Mouse (Mus musculus): ENCODE data around the gene Sez6.

The Sez6 gene

DNA sequence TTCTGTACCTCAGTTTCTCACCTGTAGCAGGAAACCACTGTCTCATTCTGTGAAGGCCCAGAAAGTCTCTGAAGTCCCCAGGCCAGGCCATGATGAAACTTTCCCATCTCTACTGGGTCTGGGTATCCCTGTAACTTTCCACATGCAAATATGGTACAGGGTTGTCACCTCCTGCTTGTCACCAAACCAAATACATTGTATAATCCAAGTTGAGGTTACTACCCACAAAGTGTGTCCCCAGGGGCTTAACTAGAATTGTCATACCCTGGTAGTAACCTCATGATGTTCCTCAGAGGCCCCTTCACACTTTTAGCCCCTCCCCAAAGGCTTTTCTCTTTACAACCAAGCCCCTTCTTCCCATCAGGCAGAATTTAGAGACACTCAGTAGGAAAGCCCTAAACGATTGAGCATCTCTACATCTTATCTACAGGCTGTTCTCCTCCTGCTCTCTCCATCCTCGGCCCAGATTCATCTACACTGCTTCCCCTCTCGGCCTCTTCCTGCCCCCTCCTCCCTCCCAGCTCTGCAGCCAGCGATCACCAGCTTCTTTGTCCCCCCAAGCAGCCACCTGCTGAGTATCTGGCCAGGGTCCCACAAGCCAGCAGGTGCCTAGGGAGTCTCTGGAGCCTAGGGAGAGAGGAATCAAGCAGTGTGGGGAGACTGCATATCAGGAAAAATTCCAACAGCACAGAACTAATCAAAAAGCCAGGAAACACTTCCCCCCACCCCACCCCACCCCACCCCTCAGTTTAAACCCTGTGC is 7.2 kb downstream of the Sez6 start:
- ATAC-seq (ENCODE audit: insufficient number of reproducible peaks, low FRiP score, low TSS enrichment), result no peak

DNA sequence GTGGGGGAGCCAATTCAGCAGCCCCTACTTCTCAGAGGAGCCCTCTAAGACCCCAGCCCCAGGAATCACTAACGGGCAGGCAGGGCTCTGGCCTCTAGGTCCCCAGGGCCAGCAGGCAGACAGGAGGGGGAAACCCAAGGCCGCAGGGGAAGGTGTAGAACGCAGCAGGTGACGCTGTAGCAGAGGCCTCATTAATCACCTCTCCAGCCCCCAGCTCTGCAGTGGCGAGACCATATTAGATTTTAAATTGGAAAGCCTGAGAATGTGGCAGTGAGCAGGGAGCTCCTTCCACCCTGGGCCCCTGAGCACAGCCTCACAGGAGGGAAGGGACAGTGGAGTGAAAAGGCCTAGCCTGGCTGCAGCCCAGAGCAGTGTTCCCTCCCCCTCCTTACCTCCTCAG is 11.6 kb downstream of the Sez6 start:
- no peak for ATAC-seq (ENCODE audit: insufficient number of reproducible peaks, low FRiP score, low TSS enrichment)

DNA sequence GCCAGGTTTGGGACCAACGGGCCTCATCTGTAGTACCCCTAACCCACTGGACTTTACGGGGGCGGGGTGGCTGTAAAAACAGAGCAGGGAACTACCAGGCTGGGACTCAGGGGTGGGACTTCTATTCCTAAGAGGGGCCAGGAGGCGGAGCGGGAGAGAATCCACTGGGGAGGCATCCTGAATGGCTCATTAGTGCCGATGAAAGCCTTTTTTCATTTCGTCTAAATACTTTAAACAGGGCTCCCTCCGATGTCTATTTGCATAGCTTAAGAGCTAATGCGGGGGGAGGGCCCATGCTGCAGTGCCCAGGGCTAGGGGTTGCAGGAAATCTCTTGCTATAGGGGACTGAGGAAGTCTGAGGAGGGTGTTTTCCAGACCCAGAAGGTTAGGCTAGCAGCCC is 17.3 kb downstream of the Sez6 start:
- ATAC-seq (ENCODE audit: insufficient number of reproducible peaks, low FRiP score, low TSS enrichment), result no peak

DNA sequence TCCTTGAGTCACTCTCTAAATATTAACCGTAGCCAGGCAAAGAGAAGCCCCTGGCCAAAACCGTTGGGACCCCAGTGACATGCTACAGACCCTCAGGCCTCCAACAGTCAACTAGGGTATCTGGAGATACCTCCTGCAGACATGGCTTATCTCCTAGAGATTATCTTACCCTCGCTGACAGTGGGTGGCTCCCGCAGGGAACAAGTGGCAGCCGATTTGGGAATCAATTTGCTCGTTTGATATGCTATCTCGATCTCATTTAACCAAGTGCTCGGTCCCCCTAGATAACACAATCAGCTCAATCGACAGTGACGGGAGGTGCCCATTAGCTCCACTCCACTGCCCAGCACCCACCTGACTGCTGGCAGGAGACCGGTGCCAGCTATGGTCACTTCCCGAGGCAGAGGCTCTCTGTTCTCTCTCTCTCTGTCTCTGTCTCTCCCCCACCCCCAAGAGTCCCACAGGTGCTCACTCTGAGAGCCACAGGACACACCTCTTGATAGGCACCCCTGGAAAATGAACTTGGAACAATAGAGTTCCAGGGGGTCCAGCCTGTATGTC is 19.6 kb downstream of the Sez6 start:
- ATAC-seq (ENCODE audit: insufficient number of reproducible peaks, low FRiP score, low TSS enrichment), result no peak; the same call in 1 of the 2 replicates

DNA sequence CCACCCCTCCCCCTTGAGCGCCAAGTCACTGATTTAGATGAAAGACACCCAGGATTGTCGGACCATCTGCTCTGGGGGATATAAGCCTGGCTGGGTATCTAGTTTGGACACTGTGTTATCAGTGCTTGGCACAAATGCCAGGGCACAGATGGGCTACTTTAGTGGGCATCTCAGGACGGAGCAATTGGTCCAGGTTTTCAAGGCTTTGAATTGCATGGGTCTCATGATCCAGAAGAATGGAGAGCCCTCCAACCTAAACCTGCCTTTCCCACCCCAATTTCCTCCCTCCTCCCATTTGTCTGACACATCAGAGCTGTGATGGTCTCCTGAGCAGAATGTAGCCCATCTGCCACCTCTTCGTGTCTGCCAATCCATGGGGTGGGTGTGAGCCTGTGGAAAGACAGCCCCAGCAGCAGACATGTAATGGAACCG is 20.2 kb downstream of the Sez6 start:
- ATAC-seq (ENCODE audit: insufficient number of reproducible peaks, low FRiP score, low TSS enrichment), result peak; percentile 82; the same call in 1 of the 2 replicates

DNA sequence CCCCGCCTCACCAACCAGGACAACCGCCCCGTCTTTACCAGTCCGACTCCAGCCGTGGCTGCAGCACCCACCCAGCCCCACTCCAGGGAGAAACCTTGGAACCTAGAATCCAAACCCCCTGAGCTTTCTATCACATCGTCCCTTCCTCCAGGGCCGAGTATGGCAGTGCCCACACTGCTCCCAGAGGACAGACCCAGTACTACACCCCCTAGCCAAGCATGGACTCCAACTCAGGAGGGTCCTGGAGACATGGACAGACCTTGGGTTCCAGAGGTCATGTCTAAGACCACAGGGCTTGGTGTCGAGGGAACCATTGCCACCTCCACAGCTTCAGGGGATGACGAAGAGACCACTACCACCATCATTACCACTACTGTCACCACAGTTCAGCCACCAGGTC is 23.1 kb downstream of the Sez6 start:
- ATAC-seq (ENCODE audit: insufficient number of reproducible peaks, low FRiP score, low TSS enrichment), result no peak

DNA sequence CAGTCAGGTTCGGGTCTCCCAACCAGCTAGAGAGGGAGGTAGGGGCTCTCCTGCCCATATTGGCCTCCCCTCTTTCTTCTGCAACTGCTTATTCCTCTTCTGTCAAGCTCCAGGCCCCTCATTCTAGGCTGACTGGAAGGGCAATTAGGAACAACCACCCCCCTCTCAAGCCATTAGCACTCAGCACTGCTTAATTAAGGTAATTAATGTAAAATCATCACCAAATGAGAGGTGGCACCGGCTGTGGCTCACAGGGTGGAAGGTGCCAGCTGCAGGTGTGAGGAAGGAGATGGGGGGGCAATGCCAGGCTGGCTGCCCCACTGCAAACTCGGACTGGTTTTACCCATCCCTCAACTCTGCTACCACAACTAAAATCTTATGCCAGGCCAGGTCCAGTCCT is 25.8 kb downstream of the Sez6 start:
- no peak for ATAC-seq (ENCODE audit: insufficient number of reproducible peaks, low FRiP score, low TSS enrichment)

DNA sequence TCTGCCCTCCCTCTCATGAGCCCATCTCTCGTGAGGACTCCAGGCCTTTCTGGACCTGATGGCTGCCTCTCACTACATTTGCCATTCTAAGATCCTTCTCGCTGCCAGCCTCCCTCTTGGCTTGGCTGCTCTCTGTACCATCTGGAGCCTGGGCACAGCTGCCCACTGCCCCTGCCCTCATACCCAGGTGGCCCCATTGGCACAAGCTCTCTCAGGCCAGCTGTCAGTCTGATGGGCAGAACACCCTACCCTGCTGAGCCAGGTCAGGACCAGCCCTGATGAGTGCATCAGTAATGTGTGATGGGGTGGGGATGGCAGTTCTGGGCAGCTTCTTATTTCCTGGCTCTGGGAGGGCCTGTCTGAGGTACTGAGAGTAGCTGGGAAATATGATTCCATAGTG is 27.7 kb downstream of the Sez6 start:
- ATAC-seq (ENCODE audit: insufficient number of reproducible peaks, low FRiP score, low TSS enrichment), result no peak

DNA sequence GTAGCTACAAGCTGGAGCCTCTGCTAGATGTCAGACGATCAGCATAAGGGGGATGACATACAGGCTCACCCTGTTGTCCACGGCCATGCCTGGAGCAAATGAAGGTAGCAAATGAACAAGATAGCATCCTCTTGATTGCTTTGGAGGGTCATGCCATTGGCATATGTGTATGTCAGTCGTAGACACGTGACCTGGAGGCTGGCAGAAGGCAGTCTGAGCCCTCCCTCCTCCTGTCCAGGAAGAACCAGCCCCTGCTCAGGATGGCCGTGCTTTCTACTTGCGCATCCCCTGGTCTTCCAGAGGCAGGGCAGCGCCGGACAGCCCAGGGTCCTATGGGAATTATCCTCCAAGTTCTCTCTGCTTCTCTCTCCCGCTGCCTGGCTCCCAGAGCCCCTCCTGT is 28.3 kb downstream of the Sez6 start:
- ATAC-seq (ENCODE audit: insufficient number of reproducible peaks, low FRiP score, low TSS enrichment), result no peak

DNA sequence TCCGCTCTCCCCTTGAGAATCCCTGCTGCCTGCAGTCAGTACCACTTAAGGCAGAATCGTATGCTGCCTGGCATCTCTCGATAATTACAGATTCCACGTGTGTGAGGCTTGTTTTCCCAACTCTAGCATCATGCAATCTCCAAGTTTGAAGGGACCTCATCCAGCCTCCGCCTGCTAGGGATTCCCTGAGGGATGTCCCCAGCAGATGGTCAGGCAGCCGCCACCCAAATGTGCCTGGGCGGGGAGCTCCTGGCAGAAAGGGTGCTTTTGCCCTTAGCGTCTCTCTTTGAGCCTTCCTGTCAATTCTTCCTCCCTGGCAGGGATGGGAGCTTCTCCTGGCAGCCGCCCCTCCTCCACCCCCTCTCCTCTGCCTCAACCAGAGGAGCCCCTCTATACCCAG is 29.6 kb downstream of the Sez6 start:
- ATAC-seq (ENCODE audit: insufficient number of reproducible peaks, low FRiP score, low TSS enrichment), result no peak

DNA sequence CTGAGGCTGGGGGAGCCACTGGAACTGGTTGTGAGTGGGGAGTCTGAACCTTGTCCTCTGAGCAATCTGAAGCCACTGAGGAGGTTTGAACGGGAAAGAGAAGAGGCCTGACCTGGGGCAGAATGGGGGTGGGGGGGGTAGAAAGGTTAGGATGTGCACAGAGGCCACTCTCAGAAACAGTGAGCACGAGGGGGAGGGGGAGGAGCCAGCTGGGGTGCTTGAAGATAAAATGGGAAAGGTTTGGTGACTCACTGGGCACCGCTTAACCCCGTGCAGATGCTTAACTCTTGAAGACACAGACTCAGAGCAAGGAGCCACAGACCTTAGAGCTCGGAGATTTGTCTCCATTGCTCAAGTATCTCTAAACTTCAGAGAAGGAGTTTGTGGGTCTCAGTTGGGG is 30.3 kb downstream of the Sez6 start:
- ATAC-seq (ENCODE audit: insufficient number of reproducible peaks, low FRiP score, low TSS enrichment), result no peak

DNA sequence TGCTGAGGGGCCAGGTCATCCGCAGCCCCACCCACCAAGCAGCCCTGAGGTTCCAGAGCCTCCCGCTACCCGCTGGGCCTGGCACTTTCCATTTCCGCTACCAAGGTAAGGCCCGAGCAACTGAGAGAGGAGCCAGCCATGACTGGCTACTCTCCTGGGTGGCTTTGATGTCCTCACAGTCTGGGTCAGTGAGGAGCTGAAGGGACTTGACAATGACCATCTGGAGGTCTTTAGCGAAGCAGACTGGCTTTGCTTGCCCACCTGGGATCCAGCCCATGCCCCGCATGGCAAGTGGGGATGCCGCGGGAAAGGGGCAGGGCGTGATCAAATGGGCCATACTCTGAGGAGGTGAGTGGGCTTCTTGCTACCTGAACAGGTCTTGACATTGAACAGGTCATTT is 32.3 kb downstream of the Sez6 start:
- ATAC-seq (ENCODE audit: insufficient number of reproducible peaks, low FRiP score, low TSS enrichment), result no peak

DNA sequence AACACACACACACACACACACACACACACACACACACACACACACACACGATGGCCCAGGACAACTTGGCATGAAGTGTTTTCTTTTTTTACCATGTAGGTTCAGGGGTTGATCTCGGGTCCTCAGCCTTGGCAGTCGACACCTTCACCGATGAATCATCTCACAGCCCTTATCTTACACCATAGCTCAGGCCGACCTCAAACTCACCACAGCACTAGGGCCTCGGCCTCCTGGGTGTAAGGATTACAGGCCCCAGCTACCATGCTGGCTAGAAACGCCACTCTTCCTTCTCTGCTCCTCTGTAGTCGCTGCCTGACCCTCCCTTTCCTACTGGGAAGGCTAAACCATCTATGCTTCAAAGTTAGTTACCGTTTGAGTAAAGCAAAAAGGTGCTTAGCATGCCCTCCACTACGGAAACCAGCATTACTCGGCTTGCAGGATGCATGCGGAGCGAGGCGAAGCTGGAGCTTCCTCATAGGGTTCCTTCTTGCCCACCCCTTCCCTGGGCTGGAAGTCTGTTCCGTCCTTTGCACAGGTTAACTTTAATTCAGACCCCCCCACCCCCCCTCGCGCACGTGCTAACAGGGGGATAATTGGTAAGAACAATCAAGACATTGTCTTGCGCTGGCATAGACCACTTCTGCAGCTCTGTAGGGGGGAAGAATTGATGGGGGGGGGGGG is 34.0 kb downstream of the Sez6 start:
- no peak for ATAC-seq (ENCODE audit: insufficient number of reproducible peaks, low FRiP score, low TSS enrichment)

DNA sequence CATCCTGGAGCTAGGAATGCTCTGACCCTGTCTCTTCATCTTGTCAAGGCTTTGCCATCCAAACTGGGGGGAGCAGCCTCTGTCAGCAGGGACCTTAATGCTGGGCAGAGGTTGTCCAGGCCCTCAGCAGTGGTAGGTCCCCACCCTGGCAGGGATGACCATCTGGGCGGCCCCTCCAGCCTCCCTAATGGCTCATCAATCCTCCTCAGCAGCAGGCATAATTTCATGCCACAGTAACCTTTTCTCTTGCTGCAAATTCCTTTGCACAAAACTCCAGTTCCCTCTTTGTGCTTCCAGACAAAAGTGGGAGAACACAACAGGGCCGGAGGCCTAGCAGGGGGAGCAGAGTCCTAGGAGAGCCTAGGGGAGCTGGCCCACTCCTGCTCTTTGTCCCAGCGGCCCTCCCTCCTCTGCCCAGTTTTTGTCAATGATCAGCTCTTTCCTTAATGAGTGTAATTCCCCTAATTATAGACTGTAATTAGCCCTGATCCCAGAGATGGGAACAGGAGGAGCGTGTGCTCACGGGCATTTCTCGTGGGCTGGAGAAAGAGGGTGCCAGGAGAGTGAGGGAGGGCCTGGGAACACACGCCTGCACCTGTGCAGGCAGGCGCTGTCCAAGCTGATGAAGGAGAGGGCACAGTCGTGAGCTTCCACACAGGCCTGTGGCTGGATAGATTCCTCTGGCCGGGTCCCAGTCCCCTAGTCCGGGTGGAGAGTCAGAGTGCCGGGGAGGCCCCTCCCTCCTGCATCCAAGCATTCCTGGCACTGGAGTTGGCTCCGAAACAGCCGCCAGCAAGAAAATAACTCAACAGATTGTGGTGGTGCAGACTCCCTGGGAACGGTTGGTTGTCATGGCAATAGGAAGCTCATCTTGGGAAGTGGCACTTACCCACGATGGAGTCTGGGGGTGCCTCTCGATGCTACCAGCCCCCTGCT is 34.8 kb downstream of the Sez6 start:
- ATAC-seq (ENCODE audit: insufficient number of reproducible peaks, low FRiP score, low TSS enrichment), result peak; percentile 87

DNA sequence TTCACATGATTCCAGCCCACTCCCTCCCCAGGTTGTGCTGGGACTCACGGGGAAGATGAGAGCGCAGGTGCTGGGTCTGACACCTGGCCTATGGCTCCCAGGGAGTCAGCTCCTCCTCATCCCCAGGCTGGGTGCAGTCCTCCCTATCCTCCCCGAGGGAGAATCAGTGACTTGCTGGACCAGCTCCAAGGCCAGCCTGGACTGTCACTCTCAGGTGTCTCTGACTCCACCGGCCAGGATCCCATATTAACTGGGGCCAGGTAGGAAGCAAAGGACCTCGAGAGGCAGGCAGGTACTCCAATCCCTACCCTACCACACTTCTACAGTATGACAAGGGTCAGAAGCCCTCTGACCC is 35.4 kb downstream of the Sez6 start:
- peak; percentile 18; the same call in 1 of the 2 replicates for ATAC-seq (ENCODE audit: insufficient number of reproducible peaks, low FRiP score, low TSS enrichment)

DNA sequence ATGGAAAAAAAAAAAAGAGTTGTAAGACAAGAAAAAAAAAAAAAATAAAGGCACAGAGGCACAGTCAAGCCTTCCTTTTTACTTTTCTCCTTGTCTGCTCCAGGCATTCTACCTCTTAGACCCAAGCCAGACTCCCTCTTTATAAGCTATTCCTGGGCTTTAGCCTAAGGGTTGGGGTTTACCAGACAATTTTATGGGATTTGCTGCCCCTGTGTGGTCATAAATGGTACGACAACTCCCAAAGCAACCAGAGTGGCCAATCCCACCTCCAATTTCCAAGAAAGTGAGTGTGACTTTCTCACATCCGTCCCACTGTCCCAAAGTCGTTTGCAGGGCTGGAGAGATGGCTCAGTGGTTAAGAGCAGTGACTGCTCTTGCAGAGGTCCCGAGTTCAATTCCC is 36.5 kb downstream of the Sez6 start:
- ATAC-seq (ENCODE audit: insufficient number of reproducible peaks, low FRiP score, low TSS enrichment), result no peak

DNA sequence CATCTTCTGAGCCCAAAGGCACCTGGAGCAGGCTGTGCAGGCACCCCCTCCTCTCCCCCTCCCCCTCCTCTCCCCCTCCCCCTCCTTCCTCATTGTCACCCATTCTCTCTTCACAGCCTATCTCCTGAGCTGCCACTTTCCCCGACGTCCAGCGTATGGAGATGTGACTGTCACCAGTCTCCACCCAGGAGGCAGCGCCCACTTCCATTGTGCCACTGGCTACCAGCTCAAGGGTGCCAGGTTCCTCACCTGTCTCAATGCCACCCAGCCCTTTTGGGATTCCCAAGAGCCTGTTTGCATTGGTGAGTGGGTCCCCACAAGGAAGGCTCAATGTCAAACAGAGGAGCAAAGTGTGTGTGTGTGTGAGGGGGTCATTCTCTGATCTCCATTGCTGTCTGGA is 38.2 kb downstream of the Sez6 start:
- ATAC-seq (ENCODE audit: insufficient number of reproducible peaks, low FRiP score, low TSS enrichment), result no peak

DNA sequence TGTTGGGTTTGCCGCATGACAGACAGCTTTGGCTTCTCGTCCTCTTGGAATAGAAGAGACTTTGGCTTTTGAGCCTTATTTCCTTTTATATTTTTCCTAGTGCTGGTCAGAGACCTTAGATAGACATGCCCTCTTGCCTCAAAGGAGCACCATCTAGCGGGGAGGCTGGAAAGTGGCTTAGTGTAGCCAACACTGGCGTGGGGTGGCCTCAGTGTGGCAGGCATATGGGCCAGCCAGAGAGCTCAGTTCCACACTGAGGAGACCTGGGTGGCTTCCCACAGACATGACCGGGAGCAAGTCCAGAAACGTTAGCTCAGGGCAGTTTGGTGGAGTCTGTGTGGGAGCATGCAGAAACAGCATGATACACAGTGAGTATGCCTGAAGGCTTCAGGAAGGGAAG is 40.1 kb downstream of the Sez6 start:
- ATAC-seq (ENCODE audit: insufficient number of reproducible peaks, low FRiP score, low TSS enrichment), result 0 out of 2 replicates have a peak, but pooled peaks have one; percentile 7

DNA sequence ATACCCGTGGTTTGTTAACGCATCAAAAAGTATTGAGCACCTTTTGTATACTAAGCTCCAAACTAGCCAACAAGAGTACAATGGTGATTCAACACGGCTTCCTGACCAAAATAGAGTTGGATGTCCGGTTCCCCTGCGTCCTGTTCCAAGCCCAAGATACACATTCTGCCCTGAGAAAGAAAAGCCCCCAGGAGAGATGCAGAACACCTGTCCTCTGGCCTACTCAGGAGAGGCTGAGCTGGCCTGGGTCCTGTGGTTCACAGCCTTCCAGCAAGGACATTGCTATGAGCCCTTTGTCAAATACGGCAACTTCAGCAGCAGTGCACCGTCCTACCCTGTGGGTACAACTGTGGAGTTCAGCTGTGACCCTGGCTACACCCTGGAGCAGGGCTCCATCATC is 42.9 kb downstream of the Sez6 start:
- no peak for ATAC-seq (ENCODE audit: insufficient number of reproducible peaks, low FRiP score, low TSS enrichment)

DNA sequence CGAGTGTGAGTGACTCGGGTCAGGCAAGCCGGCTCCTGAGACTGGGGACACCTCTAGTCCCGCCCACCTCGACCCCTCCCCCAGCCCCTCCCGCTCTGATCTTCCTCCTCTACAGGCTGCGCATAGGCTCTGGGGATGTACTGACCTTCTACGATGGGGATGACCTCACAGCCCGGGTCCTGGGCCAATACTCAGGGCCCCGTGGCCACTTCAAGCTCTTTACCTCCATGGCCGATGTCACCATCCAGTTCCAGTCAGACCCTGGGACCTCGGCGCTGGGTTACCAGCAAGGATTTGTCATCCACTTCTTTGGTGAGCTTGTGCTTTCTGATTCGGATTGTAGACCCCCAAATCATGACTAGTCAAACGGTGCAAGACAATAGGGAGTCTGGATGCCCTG is 43.7 kb downstream of the Sez6 start:
- ATAC-seq (ENCODE audit: insufficient number of reproducible peaks, low FRiP score, low TSS enrichment), result no peak

DNA sequence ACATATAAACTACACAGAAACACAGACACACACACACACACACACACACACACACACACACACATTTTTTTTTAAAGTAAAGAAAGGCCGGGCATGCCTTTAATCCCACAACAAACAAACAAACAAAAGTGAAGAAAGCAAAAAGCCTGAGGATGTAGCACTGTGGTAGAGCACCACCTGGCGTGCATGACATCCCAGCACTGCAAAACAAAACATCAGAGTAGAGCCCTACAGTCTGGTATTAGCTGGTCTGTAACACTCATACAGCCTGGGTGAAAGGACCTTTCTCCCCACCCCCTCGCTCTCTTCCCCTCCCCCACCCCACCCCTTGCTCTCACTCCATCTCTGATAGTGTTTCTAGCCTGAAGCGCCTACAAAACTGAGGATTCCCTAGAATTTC is 45.3 kb downstream of the Sez6 start:
- no peak for ATAC-seq (ENCODE audit: insufficient number of reproducible peaks, low FRiP score, low TSS enrichment)
